Mouse (Mus musculus) gastrocnemius, adult 8-10 months (tissue): ENCODE measurements around the gene Slc4a1. TPM values are rescaled to one million over a fixed set of nuclear protein-coding genes. Genes with fewer than 3 reads are reported as not detected.

Experiments
- DNase-seq, 2 experiments: peaks; one replicate each; pipeline ENCODE4 v3.0.0; 2022; ENCODE audit warnings: low spot score in 2 of 2
- total RNA-seq, 4 experiments: library from RNA; stranded (reverse); gene quantifications; 2 replicates each; pipeline ENCODE4 v1.2.4; 2022

Slc4a1 gene
- total RNA-seq, 4 experiments from 2014 or later: 1.0 TPM; not detected in 3

- peak in 1 of 2 experiments; percentile 19 for DNase-seq
Measured at GRCm38 (mm10) chr11:102375196-102376173, 9.5 kb upstream of the Slc4a1 start.

GRCm38 (mm10) chr11:102374108-102374725 is 8.2 kb upstream of the Slc4a1 start:
- no peak for DNase-seq

- DNase-seq: no peak
Measured at GRCm38 (mm10) chr11:102373646-102374045, 7.6 kb upstream of the Slc4a1 start.

- DNase-seq: no peak
Measured at GRCm38 (mm10) chr11:102372936-102373335, 6.9 kb upstream of the Slc4a1 start.

- no peak for DNase-seq
Measured at GRCm38 (mm10) chr11:102371926-102372685, 6.1 kb upstream of the Slc4a1 start.

- no peak for DNase-seq
Measured at GRCm38 (mm10) chr11:102370285-102370684, 4.3 kb upstream of the Slc4a1 start.

- no peak for DNase-seq
Measured at GRCm38 (mm10) chr11:102369263-102369662, 3.3 kb upstream of the Slc4a1 start.

- DNase-seq: no peak
Measured at GRCm38 (mm10) chr11:102368347-102368746, 2.3 kb upstream of the Slc4a1 start.

- no peak for DNase-seq
Measured at GRCm38 (mm10) chr11:102367504-102368280, 1.7 kb upstream of the Slc4a1 start.

- DNase-seq: no peak
Measured at GRCm38 (mm10) chr11:102365699-102366098, 304 bp downstream of the Slc4a1 start.

GRCm38 (mm10) chr11:102364570-102365371 is 1.2 kb downstream of the Slc4a1 start:
- no peak for DNase-seq

GRCm38 (mm10) chr11:102363623-102364022 is 2.4 kb downstream of the Slc4a1 start:
- DNase-seq: no peak

- no peak for DNase-seq
Measured at GRCm38 (mm10) chr11:102361776-102362495, 4.1 kb downstream of the Slc4a1 start.

- no peak for DNase-seq
Measured at GRCm38 (mm10) chr11:102358365-102358764, 7.6 kb downstream of the Slc4a1 start.

- no peak for DNase-seq
Measured at GRCm38 (mm10) chr11:102356636-102357350, 9.2 kb downstream of the Slc4a1 start.

- DNase-seq: no peak
Measured at GRCm38 (mm10) chr11:102356190-102356589, 9.8 kb downstream of the Slc4a1 start.

- no peak for DNase-seq
Measured at GRCm38 (mm10) chr11:102355501-102355900, 10.5 kb downstream of the Slc4a1 start.

- no peak for DNase-seq
Measured at GRCm38 (mm10) chr11:102353021-102353431, 13.0 kb downstream of the Slc4a1 start.

GRCm38 (mm10) chr11:102352378-102352777 is 13.6 kb downstream of the Slc4a1 start:
- no peak for DNase-seq
